Mouse (Mus musculus) 3134 (cell line): Measurements from ENCODE around the gene Zfp358.

Experiments
- DNase-seq: peaks from one replicate; pipeline ENCODE4 v3.0.0-alpha.2; 2011; ENCODE audit warnings: low spot score; ENCODE audit not compliant: insufficient read length; ENCODE audit errors: extremely low read depth

Gene Zfp358

GRCm38 (mm10) chr8:3492901-3493844 lies at the start of gene Zfp358:
Gene Zfp358 (plus strand): TSS chr8:3493138.
- DNase-seq = peak; percentile 69

- DNase-seq = no peak
These were observed 43.7 kb upstream of the Zfp358 start for GRCm38 (mm10) chr8:3449226-3449625.

GRCm38 (mm10) chr8:3450670-3451069 lies 42.3 kb upstream of the Zfp358 start:
- no peak for DNase-seq

- DNase-seq = no peak
These were observed 40.9 kb upstream of the Zfp358 start for GRCm38 (mm10) chr8:3451992-3452391.

- no peak for DNase-seq
These were observed 29.7 kb upstream of the Zfp358 start for GRCm38 (mm10) chr8:3463248-3463647.

GRCm38 (mm10) chr8:3464309-3464708 lies 28.6 kb upstream of the Zfp358 start:
- DNase-seq = no peak

- DNase-seq = peak; percentile 95
These were observed 25.7 kb upstream of the Zfp358 start, which contains the start of gene Pex11g for GRCm38 (mm10) chr8:3467006-3467885. Gene Pex11g (minus strand): TSS chr8:3467680.

GRCm38 (mm10) chr8:3467886-3468545 lies 24.9 kb upstream of the Zfp358 start:
- DNase-seq = no peak

GRCm38 (mm10) chr8:3468838-3469237 lies 24.1 kb upstream of the Zfp358 start:
- no peak for DNase-seq

- DNase-seq = no peak
These were observed 22.4 kb upstream of the Zfp358 start, which contains the start of gene Tex45 for GRCm38 (mm10) chr8:3470562-3470961. Gene Tex45 (plus strand): TSS chr8:3470862.

GRCm38 (mm10) chr8:3475715-3476429 lies 17.1 kb upstream of the Zfp358 start:
- DNase-seq = no peak

GRCm38 (mm10) chr8:3480221-3480785 lies 12.6 kb upstream of the Zfp358 start:
- no peak for DNase-seq

- DNase-seq = no peak
These were observed 11.3 kb upstream of the Zfp358 start for GRCm38 (mm10) chr8:3481605-3482004.

GRCm38 (mm10) chr8:3482240-3482740 lies 10.6 kb upstream of the Zfp358 start:
- DNase-seq = no peak

GRCm38 (mm10) chr8:3483546-3483945 lies 9.4 kb upstream of the Zfp358 start:
- DNase-seq = no peak

GRCm38 (mm10) chr8:3485192-3485591 lies 7.7 kb upstream of the Zfp358 start:
- no peak for DNase-seq

- DNase-seq = no peak
These were observed 889 bp downstream of the Zfp358 start for GRCm38 (mm10) chr8:3493845-3494208.

- DNase-seq = no peak
These were observed 2.9 kb downstream of the Zfp358 start for GRCm38 (mm10) chr8:3495578-3496427.

GRCm38 (mm10) chr8:3496428-3496748 lies 3.5 kb downstream of the Zfp358 start:
- DNase-seq = no peak
